Mouse (Mus musculus) hindbrain, embryonic 13.5 days (tissue): ENCODE measurements around the gene Tchhl1. TPM values are rescaled to one million over a fixed set of nuclear protein-coding genes. Genes with fewer than 3 reads are reported as not detected.
"Not testable (repeated sequence)": the region's sequence is repeated elsewhere in the genome, so short reads cannot be mapped to it uniquely, and the experiment has no call there.

Experiments used
- ATAC-seq: fragments of 200-750 bp; cut with Nextera tagmentation; 2 replicates; pipeline ENCODE4 v1.8.0; 2017; ENCODE audit warnings: moderate TSS enrichment; ENCODE audit not compliant: low FRiP score
- H3K27ac ChIP-seq: fragments of 300-500 bp; sonication (generic); 2 replicates; pipeline ENCODE4 v1.5.1; 2015; ENCODE audit warnings: inconsistent platforms, mild to moderate bottlenecking, moderate library complexity
- H3K27me3 ChIP-seq: fragments of 300-500 bp; sonication (generic); 2 replicates; pipeline ENCODE4 v1.6.1; 2015; ENCODE audit warnings: mild to moderate bottlenecking, inconsistent platforms
- H3K36me3 ChIP-seq: fragments of 300-500 bp; sonication (generic); 2 replicates; pipeline ENCODE4 v1.6.1; 2015; ENCODE audit warnings: mild to moderate bottlenecking, inconsistent platforms
- H3K4me1 ChIP-seq: fragments of 300-500 bp; sonication (generic); replicated peaks from 2 replicates; pipeline ENCODE4 v1.6.1; 2015; ENCODE audit warnings: inconsistent platforms
- H3K4me2 ChIP-seq: fragments of 300-500 bp; sonication (generic); 2 replicates; pipeline ENCODE4 v1.6.1; 2015; ENCODE audit warnings: inconsistent platforms, mild to moderate bottlenecking, moderate library complexity
- H3K4me3 ChIP-seq: fragments of 300-500 bp; sonication (generic); 2 replicates; pipeline ENCODE4 v1.5.1; 2015; ENCODE audit warnings: mild to moderate bottlenecking, inconsistent platforms
- H3K9ac ChIP-seq: fragments of 300-500 bp; sonication (generic); 2 replicates; pipeline ENCODE4 v1.6.1; 2015; ENCODE audit warnings: mild to moderate bottlenecking, inconsistent platforms
- H3K9me3 ChIP-seq: fragments of 300-500 bp; sonication (generic); 2 replicates; pipeline ENCODE4 v1.6.1; 2016; ENCODE audit warnings: inconsistent platforms
- WGBS: fragments of 180-500 bp; shearing (Covaris S2); methylation state at CpG from one replicate; pipeline ENCODE4 v1.1.7; 2015; 5-methylcytosine and 5-hydroxymethylcytosine counted together
- polyA plus RNA-seq: library from polyadenylated mRNA; unstranded; fragments of >200 nt; fragmentation: Nextera tagmentation; extraction: Ambion mirVana; gene quantifications from 2 replicates; pipeline ENCODE4 v1.2.1, GENCODE M21; 2015

Gene Tchhl1
- polyA plus RNA-seq, 1 experiment from 2014 or later: not detected

GRCm38 (mm10) chr3:93469629-93470028 is 1.1 kb downstream of the Tchhl1 start:
- no peak for ATAC-seq
- Histone ChIP-seq H3K4me2 (no peak overlapping the region), H3K4me1 (no peaks in the 10 kb centered on the region), H3K4me3 (no peak overlapping the region), H3K36me3 (no peaks in the 10 kb centered on the region), H3K9ac (no peak overlapping the region), H3K9me3 (no peaks in the 10 kb centered on the region), H3K27ac (no peak overlapping the region), H3K27me3 (no peaks in the 10 kb centered on the region)
- WGBS: 80% methylated on average over 3 of the region's 3 CpGs

- no peak overlapping the region for H3K4me2 ChIP-seq
- H3K4me3 ChIP-seq: no peak overlapping the region
- no peak overlapping the region for H3K27ac ChIP-seq
- no peaks in the 10 kb centered on the region for H3K4me1 ChIP-seq
- no peaks in the 10 kb centered on the region for H3K36me3 ChIP-seq
- no peaks in the 10 kb centered on the region for H3K9me3 ChIP-seq
- H3K9ac ChIP-seq: no peak overlapping the region
- no peak for ATAC-seq
- no peaks in the 10 kb centered on the region for H3K27me3 ChIP-seq
- 94% methylated on average over 1 of the region's 1 CpGs for WGBS
These were observed 11.5 kb downstream of the Tchhl1 start for GRCm38 (mm10) chr3:93480053-93480452.

GRCm38 (mm10) chr3:93481982-93482616 is 13.5 kb downstream of the Tchhl1 start:
- H3K4me1 ChIP-seq: no peaks in the 10 kb centered on the region
- no peak overlapping the region for H3K4me3 ChIP-seq
- WGBS: 80% methylated on average over 2 of the region's 2 CpGs
- no peak overlapping the region for H3K27ac ChIP-seq
- H3K36me3 ChIP-seq: no peaks in the 10 kb centered on the region
- no peaks in the 10 kb centered on the region for H3K27me3 ChIP-seq
- H3K4me2 ChIP-seq: no peak overlapping the region
- no peak overlapping the region for H3K9ac ChIP-seq
- no peak for ATAC-seq
- H3K9me3 ChIP-seq: no peaks in the 10 kb centered on the region

- Histone ChIP-seq H3K4me1 (no peaks in the 10 kb centered on the region), H3K4me3 (no peak overlapping the region), H3K4me2 (no peak overlapping the region), H3K27ac (no peak overlapping the region), H3K36me3 (no peaks in the 10 kb centered on the region), H3K9me3 (no peaks in the 10 kb centered on the region), H3K9ac (no peak overlapping the region), H3K27me3 (no peaks in the 10 kb centered on the region)
- 90% methylated on average over 3 of the region's 3 CpGs for WGBS
- ATAC-seq: no peak
These were observed 17.1 kb downstream of the Tchhl1 start for GRCm38 (mm10) chr3:93485611-93486010.

GRCm38 (mm10) chr3:93488541-93488940 is 20.0 kb downstream of the Tchhl1 start:
- Histone ChIP-seq H3K27me3 (no peaks in the 10 kb centered on the region), H3K9me3 (no peaks in the 10 kb centered on the region), H3K4me2 (no peak overlapping the region), H3K4me1 (no peaks in the 10 kb centered on the region), H3K36me3 (no peaks in the 10 kb centered on the region), H3K27ac (no peak overlapping the region), H3K4me3 (no peak overlapping the region), H3K9ac (no peak overlapping the region)
- WGBS: 87% methylated on average over 2 of the region's 2 CpGs
- no peak for ATAC-seq

GRCm38 (mm10) chr3:93492176-93492575 is 23.6 kb downstream of the Tchhl1 start:
- ATAC-seq: no peak
- H3K36me3 ChIP-seq: no peaks in the 10 kb centered on the region
- H3K27ac ChIP-seq: no peak overlapping the region
- no peaks in the 10 kb centered on the region for H3K4me1 ChIP-seq
- no peaks in the 10 kb centered on the region for H3K27me3 ChIP-seq
- H3K4me2 ChIP-seq: no peak overlapping the region
- H3K4me3 ChIP-seq: no peak overlapping the region
- 85% methylated on average over 3 of the region's 3 CpGs for WGBS
- no peak overlapping the region for H3K9ac ChIP-seq
- H3K9me3 ChIP-seq: no peaks in the 10 kb centered on the region

- Histone ChIP-seq H3K27ac (no peak overlapping the region), H3K4me2 (no peak overlapping the region), H3K4me1 (no peaks in the 10 kb centered on the region), H3K9me3 (no peaks in the 10 kb centered on the region), H3K4me3 (no peak overlapping the region), H3K9ac (no peak overlapping the region), H3K36me3 (no peaks in the 10 kb centered on the region), H3K27me3 (no peaks in the 10 kb centered on the region)
- peak; percentile 85 for ATAC-seq
- WGBS: 2% methylated on average over 4 of the region's 4 CpGs
These were observed 25.4 kb downstream of the Tchhl1 start for GRCm38 (mm10) chr3:93493992-93494391.

- not testable (repeated sequence) for H3K9ac ChIP-seq, H3K27me3 ChIP-seq, H3K4me3 ChIP-seq, H3K36me3 ChIP-seq, ATAC-seq, H3K27ac ChIP-seq, H3K4me1 ChIP-seq, H3K4me2 ChIP-seq, H3K9me3 ChIP-seq
- 40% methylated on average over 5 of the region's 5 CpGs for WGBS
These were observed 26.2 kb downstream of the Tchhl1 start for GRCm38 (mm10) chr3:93494774-93495173.

GRCm38 (mm10) chr3:93497131-93497530 is 28.6 kb downstream of the Tchhl1 start:
- no peak for ATAC-seq
- no peaks in the 10 kb centered on the region for H3K9me3 ChIP-seq
- H3K4me3 ChIP-seq: no peak overlapping the region
- WGBS: 70% methylated on average over 3 of the region's 3 CpGs
- H3K9ac ChIP-seq: no peak overlapping the region
- no peak overlapping the region for H3K27ac ChIP-seq
- no peaks in the 10 kb centered on the region for H3K36me3 ChIP-seq
- H3K4me1 ChIP-seq: no peaks in the 10 kb centered on the region
- H3K27me3 ChIP-seq: no peaks in the 10 kb centered on the region
- H3K4me2 ChIP-seq: no peak overlapping the region

GRCm38 (mm10) chr3:93499129-93499528 is 30.6 kb downstream of the Tchhl1 start:
- no peak overlapping the region for H3K9ac ChIP-seq
- no peaks in the 10 kb centered on the region for H3K4me1 ChIP-seq
- no peak overlapping the region for H3K4me2 ChIP-seq
- no peaks in the 10 kb centered on the region for H3K27me3 ChIP-seq
- no peak for ATAC-seq
- no peak overlapping the region for H3K4me3 ChIP-seq
- H3K27ac ChIP-seq: no peak overlapping the region
- peaks cover 4% of the 10 kb centered on the region; the same call in 1 of the 2 replicates for H3K9me3 ChIP-seq
- no peaks in the 10 kb centered on the region for H3K36me3 ChIP-seq

GRCm38 (mm10) chr3:93504536-93505189 is 36.1 kb downstream of the Tchhl1 start:
- no peaks in the 10 kb centered on the region for H3K27me3 ChIP-seq
- H3K4me1 ChIP-seq: no peaks in the 10 kb centered on the region
- H3K9me3 ChIP-seq: peaks cover 4% of the 10 kb centered on the region; the same call in 1 of the 2 replicates
- no peak for ATAC-seq
- WGBS: 78% methylated on average over 7 of the region's 7 CpGs
- no peak overlapping the region for H3K4me2 ChIP-seq
- no peaks in the 10 kb centered on the region for H3K36me3 ChIP-seq
- no peak overlapping the region for H3K4me3 ChIP-seq
- no peak overlapping the region for H3K9ac ChIP-seq
- no peak overlapping the region for H3K27ac ChIP-seq

- no peaks in the 10 kb centered on the region for H3K27me3 ChIP-seq
- 0 out of 2 replicates have a peak overlapping the region, but pooled peaks have one; percentile 0 for H3K4me2 ChIP-seq
- H3K9ac ChIP-seq: no peak overlapping the region
- H3K36me3 ChIP-seq: no peaks in the 10 kb centered on the region
- no peak overlapping the region for H3K27ac ChIP-seq
- peaks cover 4% of the 10 kb centered on the region; the same call in 1 of the 2 replicates for H3K9me3 ChIP-seq
- no peak overlapping the region for H3K4me3 ChIP-seq
- WGBS: 38% methylated on average over 25 of the region's 30 CpGs
- no peaks in the 10 kb centered on the region for H3K4me1 ChIP-seq
- ATAC-seq: 0 out of 2 replicates have a peak, but pooled peaks have one; percentile 28
These were observed 37.7 kb downstream of the Tchhl1 start for GRCm38 (mm10) chr3:93505960-93506863.
